Mouse (Mus musculus): ENCODE results near the gene Agbl4. TPM values are rescaled to one million over a fixed set of nuclear protein-coding genes. Genes with fewer than 3 reads are reported as not detected.

The Agbl4 gene
- total RNA-seq, 2 experiments from 2014 or later, result not detected

DNA sequence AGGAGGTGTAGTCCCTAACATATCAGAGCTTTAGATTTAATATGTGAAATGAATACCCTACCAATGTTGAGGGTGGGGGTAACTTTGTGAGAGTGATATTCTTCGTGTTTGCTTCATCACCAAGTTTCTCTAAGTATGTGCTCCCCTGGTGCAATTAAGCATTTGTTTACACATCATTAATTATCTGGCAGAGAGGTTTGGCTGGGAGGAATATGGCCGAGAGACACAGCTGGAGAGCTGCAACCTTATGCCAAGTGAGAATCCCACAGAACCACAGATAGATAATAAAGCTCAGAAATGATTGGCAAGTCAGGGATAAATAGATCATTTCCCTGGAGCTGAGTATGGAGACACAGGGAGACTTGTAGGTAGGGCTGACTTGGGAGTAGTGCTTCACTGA, 1003.2 kb downstream of the Agbl4 start:
- DNase-seq, result no peak

GRCm38 (mm10) chr4:111403243-111403642, 1005.8 kb downstream of the Agbl4 start:
- no peak for DNase-seq

GRCm38 (mm10) chr4:111410731-111411130, 1013.3 kb downstream of the Agbl4 start:
- no peak for DNase-seq

DNA sequence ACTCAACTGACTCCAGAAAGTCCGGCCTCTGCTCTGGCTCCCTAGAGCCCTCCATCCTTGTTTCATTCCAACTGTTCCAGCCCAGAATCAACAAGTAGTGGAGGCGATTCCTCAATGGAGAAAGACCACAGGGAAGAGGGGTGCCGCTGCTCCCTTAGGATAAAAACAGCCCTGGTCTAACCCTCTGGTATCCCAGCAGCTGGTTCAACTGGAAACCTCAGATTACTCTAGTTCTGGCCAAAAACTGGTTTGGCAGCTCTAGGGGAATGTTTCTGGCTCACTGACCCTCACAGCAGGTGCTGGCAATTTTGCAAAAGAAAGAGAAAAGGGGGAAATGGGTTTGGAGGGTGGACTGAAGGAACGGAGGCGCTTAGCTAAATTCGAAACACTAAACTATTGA, 1016.9 kb downstream of the Agbl4 start:
- peak; percentile 38 for DNase-seq

GRCm38 (mm10) chr4:111414818-111415488, 1017.5 kb downstream of the Agbl4 start, which contains the start of gene Bend5:
Bend5 (plus strand) TSS chr4:111415006.
- peak; percentile 42 for DNase-seq

DNA sequence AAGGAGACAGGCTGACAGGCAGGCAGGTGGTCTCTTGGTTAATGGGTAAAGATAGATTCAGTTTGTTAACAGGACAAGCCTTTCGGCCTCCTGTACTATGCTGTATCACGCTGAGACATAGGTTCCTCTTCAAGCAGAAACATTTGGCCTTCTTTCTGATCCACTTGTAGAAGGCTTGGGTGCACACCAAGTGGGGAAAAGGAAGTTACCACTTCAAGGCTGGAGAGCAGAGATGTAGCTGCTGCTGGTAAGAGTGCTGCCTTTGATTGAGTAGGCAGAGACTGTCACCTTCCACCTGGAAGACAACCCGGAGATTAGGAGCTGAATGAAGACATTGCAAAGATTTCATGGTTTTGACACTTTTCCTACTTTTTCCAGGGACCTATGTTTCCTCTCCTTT, 1018.7 kb downstream of the Agbl4 start:
- no peak for DNase-seq

DNA sequence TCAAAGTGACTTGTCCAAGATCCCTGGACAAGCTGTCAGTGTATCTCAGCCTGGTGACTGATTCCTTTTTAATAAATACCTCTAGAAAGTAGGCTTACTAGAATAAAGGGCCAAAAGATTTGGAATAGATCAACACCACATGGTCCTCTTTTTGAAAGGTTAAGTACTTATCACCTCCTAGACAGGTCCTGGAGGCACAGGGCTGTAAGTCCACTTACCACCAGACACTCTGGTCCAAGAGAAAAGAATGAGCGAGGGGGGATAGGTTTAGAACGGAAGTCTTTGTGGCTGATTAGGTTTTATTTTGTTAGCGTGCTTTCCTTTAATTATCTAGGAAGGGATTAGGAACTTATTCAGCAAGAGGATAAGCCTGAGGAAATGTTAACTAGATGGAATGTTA, 1019.1 kb downstream of the Agbl4 start:
- no peak for DNase-seq

- no peak for DNase-seq
Measured at GRCm38 (mm10) chr4:111417716-111418115, 1020.3 kb downstream of the Agbl4 start.

DNA sequence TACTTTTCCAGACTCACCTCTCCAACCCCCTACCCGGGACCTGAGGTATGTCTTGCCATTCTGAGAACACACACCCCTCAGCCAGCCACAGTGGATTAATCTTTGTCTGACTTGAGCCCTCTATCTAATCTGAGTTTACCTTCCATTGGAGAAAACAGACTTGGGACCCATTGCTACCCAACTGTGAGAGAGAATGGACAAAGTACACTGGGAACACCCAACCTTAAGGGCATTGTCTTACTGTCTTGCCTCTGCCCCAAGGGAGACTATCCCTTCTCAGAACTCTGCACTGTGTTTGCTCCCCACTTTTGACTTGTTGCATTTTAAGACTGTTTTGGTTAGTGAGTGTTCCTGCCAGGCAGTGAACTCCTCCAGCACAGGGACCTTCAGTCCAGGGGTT, 1022.0 kb downstream of the Agbl4 start:
- no peak for DNase-seq

GRCm38 (mm10) chr4:111420031-111420430, 1022.6 kb downstream of the Agbl4 start:
- DNase-seq, result peak; percentile 42

GRCm38 (mm10) chr4:111420955-111421354, 1023.5 kb downstream of the Agbl4 start:
- no peak for DNase-seq

- DNase-seq, result no peak
Measured at GRCm38 (mm10) chr4:111421785-111422184, 1024.3 kb downstream of the Agbl4 start.

DNA sequence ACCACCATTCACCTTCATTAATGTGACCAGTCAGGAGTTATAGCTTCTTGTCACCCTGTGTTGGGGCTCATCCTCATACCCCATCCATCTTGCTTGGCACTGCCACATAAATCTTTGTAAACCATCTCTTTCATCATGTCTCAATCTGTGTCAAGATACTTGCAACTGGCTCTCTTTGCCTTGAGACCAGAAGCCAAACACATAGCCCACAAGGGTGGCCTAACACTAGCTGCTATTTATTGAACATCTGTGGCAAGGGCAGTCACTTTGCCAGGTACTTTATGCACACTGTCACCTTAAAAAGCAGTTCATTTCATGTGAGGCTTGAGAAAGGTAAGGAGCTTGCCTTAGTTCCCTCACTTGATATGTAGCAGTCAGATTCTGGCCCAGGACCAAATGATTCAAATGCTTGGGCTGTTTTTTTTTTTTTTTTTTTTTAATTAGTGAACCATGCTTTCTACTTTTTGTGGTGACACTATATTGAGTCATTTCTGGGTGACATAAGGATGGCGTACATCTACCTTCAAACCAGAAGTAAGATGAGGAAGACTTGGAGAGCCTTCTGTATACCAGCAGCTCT, 1027.0 kb downstream of the Agbl4 start:
- no peak for DNase-seq

GRCm38 (mm10) chr4:111425170-111425569, 1027.7 kb downstream of the Agbl4 start:
- DNase-seq, result no peak

DNA sequence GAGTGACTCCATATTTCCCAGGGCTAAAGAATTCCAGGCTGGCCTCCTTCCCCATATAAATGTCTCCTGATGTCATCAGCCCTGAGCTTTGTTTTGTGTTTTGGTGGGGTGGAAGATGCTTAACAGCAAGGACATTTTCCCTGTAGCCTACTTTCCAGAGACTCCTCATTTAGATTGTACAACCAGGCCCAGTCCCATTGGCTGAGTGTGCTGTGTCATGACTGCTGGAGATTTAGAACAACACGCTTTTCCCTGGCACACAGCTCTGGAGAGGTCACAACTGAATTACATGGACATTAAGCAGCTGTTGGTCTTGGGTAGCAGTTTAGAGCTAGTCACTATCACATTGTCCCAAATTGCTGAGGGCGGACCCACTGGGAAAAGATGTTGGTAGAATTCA, 1033.7 kb downstream of the Agbl4 start:
- no peak for DNase-seq

DNA sequence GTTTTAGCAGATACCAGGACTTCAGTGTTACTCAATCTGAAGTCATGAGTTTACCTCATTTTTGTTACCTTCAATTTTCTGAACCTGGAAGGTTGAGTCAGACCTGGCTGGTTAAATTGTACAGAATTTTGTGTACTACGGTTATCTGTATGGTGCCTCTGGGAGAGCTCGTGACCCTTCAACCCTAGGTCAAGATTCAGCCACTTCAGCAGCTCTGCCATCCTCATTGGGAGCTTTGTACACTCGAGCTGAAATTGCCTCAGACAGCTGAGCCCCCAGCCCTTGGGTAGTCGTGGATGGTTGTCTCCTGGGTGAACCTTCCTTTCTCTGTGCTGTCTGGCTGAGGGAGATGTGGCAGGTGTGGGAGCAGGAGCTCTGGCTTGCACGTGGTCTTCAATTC, 1034.6 kb downstream of the Agbl4 start:
- DNase-seq, result no peak

- no peak for DNase-seq
Measured at GRCm38 (mm10) chr4:111432417-111432816, 1035.0 kb downstream of the Agbl4 start.

GRCm38 (mm10) chr4:111441709-111442108, 1044.2 kb downstream of the Agbl4 start:
- no peak for DNase-seq

DNA sequence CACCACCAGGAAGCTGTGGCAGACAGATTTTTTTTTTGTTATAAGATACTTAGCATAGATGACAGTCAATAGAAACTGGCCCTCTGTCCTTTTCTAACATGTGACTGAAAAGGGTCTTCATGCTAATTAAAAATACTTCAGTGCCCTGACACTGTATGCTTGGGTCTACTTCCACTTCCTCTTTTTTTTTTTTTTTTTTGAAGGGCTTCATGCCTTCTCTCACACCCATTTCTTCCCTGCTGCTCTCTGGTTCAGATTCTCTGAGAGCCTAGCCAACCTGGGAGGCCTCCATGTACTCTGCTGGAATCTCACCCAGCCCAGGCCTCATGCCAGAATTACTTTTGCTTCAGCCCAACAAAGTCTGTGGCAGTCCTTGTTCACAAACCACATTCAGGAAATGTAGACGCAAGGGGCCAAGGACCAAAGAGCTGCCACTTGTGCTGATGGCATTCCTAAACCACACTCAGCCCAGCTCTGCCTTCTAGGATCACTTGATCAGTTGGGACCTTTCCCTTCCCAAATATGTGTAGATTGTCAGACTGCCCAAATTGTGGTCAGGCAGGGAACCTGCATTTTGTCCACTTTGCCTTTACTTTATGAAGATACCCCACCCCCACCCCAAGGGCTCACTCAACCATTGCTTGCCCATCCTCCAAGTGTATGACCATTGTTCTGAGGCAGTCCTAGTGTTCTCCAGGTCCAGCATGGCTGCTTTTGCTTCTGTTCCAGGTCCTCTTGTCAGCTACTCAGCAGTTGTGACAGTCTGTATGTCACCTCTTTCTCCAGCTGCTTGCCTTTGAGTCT, 1045.2 kb downstream of the Agbl4 start:
- DNase-seq, result peak; percentile 41

- DNase-seq, result no peak
Measured at GRCm38 (mm10) chr4:111443906-111444615, 1046.6 kb downstream of the Agbl4 start.

- DNase-seq, result no peak
Measured at GRCm38 (mm10) chr4:111444616-111445160, 1047.2 kb downstream of the Agbl4 start.

DNA sequence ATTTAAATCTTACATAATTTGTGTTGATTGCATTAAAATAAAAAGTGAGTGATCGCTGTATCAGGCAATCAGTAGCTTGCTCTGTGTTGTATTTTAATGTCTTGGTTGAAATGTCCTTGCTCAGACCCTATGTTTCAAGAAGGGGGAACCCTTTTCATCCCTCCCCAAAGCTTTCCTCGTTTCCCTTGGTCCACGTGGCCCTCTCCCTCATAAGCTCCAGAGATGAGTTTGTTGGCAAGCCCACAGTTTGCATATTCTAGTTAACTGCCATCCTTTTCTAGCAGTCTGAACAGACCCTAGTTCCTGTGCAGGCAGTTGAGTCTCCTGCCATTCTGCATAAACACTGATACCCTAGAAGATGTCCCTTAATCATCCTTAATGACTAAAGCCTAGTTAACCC, 1050.5 kb downstream of the Agbl4 start:
- no peak for DNase-seq

Measured in gastrocnemius, postnatal 25 days (tissue).